Mouse (Mus musculus): ENCODE data around the gene Sez6l2. TPM values are rescaled to one million over a fixed set of nuclear protein-coding genes. Genes with fewer than 3 reads are reported as not detected.

Gene Sez6l2
- polyA plus RNA-seq, 1 experiment from 2014 or later = 13.8 TPM

DNA sequence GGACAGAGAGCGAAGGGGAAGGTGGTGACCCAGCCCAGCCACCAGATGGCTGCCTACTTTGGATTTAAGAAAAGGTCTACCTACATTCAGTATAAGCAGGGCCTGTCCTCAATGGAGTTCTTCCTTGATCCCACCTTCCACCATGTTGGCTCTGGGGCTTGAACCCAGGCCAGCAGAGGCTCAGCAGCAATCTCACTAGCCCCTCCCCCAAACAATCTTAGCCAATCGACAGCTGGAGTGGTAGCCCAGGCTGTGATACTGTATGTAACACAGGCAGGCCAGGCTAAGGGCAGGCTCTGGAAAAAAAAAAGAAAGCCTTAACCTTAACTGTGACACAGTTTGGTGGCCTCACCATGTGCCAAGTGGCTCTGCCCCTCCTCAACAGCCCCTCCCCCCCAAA is 61.4 kb downstream of the Sez6l2 start:
- ATAC-seq (ENCODE audit: low FRiP score, low read depth) = no peak
- peaks cover 32% of the 10 kb centered on the region for H3K4me1 ChIP-seq
- H3K27ac ChIP-seq (replicated peaks) = no peak overlapping the region
- H3K4me3 ChIP-seq = no peak overlapping the region
- H3K9ac ChIP-seq (replicated peaks) = no peak overlapping the region
- WGBS = 72% methylated on average over 2 of the region's 2 CpGs
- H3K36me3 ChIP-seq = peaks cover 43% of the 10 kb centered on the region
- H3K27me3 ChIP-seq = no peaks in the 10 kb centered on the region
- no peaks in the 10 kb centered on the region for H3K9me3 ChIP-seq
- no peak overlapping the region for H3K4me2 ChIP-seq (replicated peaks)

DNA sequence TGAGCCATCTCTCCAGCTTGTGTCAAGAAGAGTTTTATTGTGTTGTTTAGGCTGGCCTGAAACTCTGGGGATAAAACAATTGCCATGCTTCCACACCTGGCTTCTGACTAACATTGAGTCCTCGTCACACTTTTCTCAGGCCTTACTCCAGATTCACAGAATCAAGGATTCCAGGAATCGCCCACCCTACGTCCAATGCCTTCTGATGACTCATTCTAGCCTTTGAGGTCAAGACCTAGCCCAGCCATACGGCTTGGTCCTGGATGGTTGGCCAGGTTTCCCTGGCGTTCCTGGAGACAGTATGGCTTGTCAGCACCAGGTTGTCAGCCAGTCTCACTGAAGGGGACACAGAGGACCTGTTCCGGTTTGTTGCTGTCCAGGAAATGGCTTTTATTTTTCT is 62.0 kb downstream of the Sez6l2 start:
- Histone ChIP-seq H3K9ac (replicated peaks) (no peak overlapping the region), H3K36me3 (peaks cover 43% of the 10 kb centered on the region), H3K4me3 (no peak overlapping the region), H3K4me1 (peaks cover 32% of the 10 kb centered on the region), H3K9me3 (no peaks in the 10 kb centered on the region), H3K27me3 (no peaks in the 10 kb centered on the region), H3K4me2 (replicated peaks) (no peak overlapping the region), H3K27ac (replicated peaks) (no peak overlapping the region)
- WGBS = 92% methylated on average over 6 of the region's 6 CpGs
- ATAC-seq (ENCODE audit: low FRiP score, low read depth) = no peak

DNA sequence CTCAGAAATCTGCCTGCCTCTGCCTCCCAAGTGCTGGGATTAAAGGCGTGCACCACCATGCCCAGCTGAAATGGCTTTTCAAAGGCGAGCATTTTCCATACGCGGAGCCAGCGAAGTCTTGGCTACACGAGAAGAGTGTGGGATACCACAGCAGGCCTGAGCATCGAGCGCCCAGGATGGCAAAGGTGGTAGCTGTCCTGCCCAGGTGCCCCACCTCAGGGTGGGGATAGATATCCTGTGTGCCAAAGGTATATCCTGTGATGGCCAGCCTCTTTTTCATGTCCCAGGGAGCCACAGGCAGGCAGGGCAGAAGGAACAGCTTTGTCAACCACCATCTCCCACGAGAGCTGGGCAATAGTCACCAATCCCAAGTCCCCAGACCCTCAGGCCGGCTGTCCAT is 62.5 kb downstream of the Sez6l2 start:
- no peak overlapping the region for H3K4me3 ChIP-seq
- no peaks in the 10 kb centered on the region for H3K27me3 ChIP-seq
- H3K4me1 ChIP-seq = peaks cover 35% of the 10 kb centered on the region
- peaks cover 43% of the 10 kb centered on the region for H3K36me3 ChIP-seq
- 95% methylated on average over 10 of the region's 10 CpGs for WGBS
- H3K9me3 ChIP-seq = no peaks in the 10 kb centered on the region
- no peak for ATAC-seq (ENCODE audit: low FRiP score, low read depth)
- H3K27ac ChIP-seq (replicated peaks) = no peak overlapping the region
- no peak overlapping the region for H3K4me2 ChIP-seq (replicated peaks)
- no peak overlapping the region for H3K9ac ChIP-seq (replicated peaks)

DNA sequence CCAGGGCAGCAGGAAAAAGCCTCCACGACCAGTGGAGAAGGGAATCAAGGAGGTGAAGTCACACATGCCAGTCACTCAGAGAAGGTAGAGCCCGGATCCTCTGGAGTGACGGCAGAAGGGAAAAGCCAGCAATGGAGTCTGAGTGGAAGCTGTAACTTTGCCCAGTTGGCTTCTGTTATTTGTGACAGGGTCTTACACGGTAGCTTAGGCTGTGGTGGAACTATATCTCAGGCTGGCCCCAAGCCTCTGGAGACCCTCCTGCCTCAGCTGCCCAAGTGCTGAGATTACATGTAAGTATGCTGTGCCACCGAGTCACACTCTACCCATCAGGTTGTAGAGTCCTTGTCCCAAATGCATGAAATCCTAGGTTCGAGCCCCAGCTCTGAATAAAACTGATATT is 63.0 kb downstream of the Sez6l2 start:
- H3K36me3 ChIP-seq = peaks cover 43% of the 10 kb centered on the region
- H3K4me2 ChIP-seq (replicated peaks) = no peak overlapping the region
- no peaks in the 10 kb centered on the region for H3K9me3 ChIP-seq
- H3K4me1 ChIP-seq = peaks cover 39% of the 10 kb centered on the region
- H3K27me3 ChIP-seq = no peaks in the 10 kb centered on the region
- WGBS = 97% methylated on average over 6 of the region's 6 CpGs
- H3K4me3 ChIP-seq = no peak overlapping the region
- no peak for ATAC-seq (ENCODE audit: low FRiP score, low read depth)
- H3K9ac ChIP-seq (replicated peaks) = no peak overlapping the region
- no peak overlapping the region for H3K27ac ChIP-seq (replicated peaks)

DNA sequence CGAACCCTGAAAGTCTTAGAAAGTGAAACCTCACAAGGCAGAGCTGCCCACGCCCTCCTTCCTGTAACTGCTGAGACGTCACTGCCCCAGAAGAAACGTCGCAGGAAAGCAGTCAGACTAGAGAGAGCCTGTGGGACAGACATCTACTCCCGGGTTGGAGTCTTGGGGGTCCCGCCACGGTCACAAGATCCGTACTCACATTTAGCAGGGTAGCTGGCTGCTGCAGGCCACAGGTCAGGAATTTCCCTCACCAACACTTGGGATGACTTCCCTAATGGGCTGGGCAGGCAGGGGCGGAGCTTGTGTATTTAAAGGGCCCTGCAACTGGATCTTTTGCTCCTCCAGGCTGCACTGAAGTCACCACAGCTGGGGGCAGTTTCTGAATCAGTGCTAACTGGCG is 64.0 kb downstream of the Sez6l2 start, which contains the start of gene Mvp:
TSS of gene Mvp (minus strand) at position 302 of the 400 bp plus-strand sequence.
- no peak for ATAC-seq (ENCODE audit: low FRiP score, low read depth)
- H3K9ac ChIP-seq (replicated peaks) = peak within 1 kb of the TSS; percentile 92; the same call in 1 of the 2 replicates
- H3K27ac ChIP-seq (replicated peaks) = no peak within 1 kb of the TSS

DNA sequence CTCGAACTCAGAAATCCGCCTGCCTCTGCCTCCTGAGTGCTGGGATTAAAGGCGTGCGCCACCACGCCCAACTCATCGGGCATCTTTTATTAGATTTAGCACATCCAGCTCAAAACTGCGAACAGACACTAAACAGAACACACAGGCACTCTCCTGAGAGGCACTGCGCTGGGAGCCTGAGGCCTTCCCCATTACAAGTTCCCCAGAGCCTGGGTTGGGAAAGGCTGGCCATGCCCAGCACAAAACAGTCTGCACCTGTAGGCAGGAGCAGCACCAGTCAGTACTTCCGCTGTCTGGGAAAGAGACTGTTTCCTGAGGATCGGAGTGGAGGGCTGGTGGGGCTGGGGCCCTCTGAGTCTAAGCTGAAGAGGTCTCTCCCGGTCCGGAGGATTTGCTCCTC is 64.6 kb downstream of the Sez6l2 start:
- no peak for ATAC-seq (ENCODE audit: low FRiP score, low read depth)
- WGBS = 96% methylated on average over 12 of the region's 12 CpGs
- no peak overlapping the region for H3K27ac ChIP-seq (replicated peaks)
- H3K9me3 ChIP-seq = no peaks in the 10 kb centered on the region
- no peak overlapping the region for H3K9ac ChIP-seq (replicated peaks)
- peaks cover 43% of the 10 kb centered on the region for H3K36me3 ChIP-seq
- H3K4me2 ChIP-seq (replicated peaks) = peak overlapping the region; percentile 91; the same call in 1 of the 2 replicates
- H3K4me3 ChIP-seq = peak overlapping the region; percentile 74; the same call in 1 of the 2 replicates
- H3K4me1 ChIP-seq = peaks cover 51% of the 10 kb centered on the region
- H3K27me3 ChIP-seq = no peaks in the 10 kb centered on the region

More for the DNA sequence above, 64.0 kb downstream of the Sez6l2 start, which contains the start of gene Mvp:
- no peaks in the 10 kb centered on the region for H3K27me3 ChIP-seq
- peak within 1 kb of the TSS; percentile 74 for H3K4me3 ChIP-seq
- peaks cover 44% of the 10 kb centered on the region for H3K4me1 ChIP-seq
- peaks cover 43% of the 10 kb centered on the region for H3K36me3 ChIP-seq
- H3K9me3 ChIP-seq = no peaks in the 10 kb centered on the region
- 77% methylated on average over 11 of the region's 11 CpGs for WGBS
- peak within 1 kb of the TSS; percentile 91 for H3K4me2 ChIP-seq (replicated peaks)

DNA sequence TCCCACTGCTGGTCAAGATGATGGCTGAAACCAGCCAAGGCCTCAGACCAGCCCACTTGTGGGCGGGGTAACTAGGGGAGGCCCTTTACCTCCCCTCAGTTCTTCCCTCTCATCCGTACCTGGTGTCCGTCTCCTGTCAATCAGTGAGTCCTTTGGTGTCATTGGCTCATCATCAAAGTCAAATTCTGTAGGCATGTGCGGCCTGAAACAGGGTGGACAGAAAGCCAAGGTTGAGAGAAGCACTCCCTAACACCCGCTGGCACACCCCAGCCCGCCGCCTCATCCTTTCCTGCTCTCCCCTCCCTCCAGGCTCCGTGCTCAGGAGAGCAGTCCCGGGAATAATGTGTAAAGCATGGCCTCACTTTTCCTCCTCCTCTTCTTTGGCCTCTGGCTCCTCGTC is 65.7 kb downstream of the Sez6l2 start:
- Histone ChIP-seq H3K4me2 (replicated peaks) (peak overlapping the region; percentile 91), H3K4me3 (peak overlapping the region; percentile 74), H3K9ac (replicated peaks) (peak overlapping the region; percentile 92), H3K27me3 (no peaks in the 10 kb centered on the region), H3K4me1 (peaks cover 62% of the 10 kb centered on the region), H3K9me3 (no peaks in the 10 kb centered on the region), H3K27ac (replicated peaks) (peak overlapping the region; percentile 95), H3K36me3 (peaks cover 39% of the 10 kb centered on the region)
- ATAC-seq (ENCODE audit: low FRiP score, low read depth) = peak; percentile 27
- 2% methylated on average over 10 of the region's 10 CpGs for WGBS

DNA sequence TGATC is 65.9 kb downstream of the Sez6l2 start, which contains the start of gene Pagr1b:
TSS of gene Pagr1b (minus strand) at position 4 of the 5 bp plus-strand sequence.
- Histone ChIP-seq H3K9me3 (no peaks in the 10 kb centered on the region), H3K4me2 (replicated peaks) (peak within 1 kb of the TSS; percentile 91), H3K36me3 (peaks cover 39% of the 10 kb centered on the region), H3K27me3 (no peaks in the 10 kb centered on the region), H3K27ac (replicated peaks) (peak within 1 kb of the TSS; percentile 95), H3K4me1 (peaks cover 64% of the 10 kb centered on the region), H3K9ac (replicated peaks) (peak within 1 kb of the TSS; percentile 92), H3K4me3 (peak within 1 kb of the TSS; percentile 74)
- ATAC-seq (ENCODE audit: low FRiP score, low read depth) = no peak

DNA sequence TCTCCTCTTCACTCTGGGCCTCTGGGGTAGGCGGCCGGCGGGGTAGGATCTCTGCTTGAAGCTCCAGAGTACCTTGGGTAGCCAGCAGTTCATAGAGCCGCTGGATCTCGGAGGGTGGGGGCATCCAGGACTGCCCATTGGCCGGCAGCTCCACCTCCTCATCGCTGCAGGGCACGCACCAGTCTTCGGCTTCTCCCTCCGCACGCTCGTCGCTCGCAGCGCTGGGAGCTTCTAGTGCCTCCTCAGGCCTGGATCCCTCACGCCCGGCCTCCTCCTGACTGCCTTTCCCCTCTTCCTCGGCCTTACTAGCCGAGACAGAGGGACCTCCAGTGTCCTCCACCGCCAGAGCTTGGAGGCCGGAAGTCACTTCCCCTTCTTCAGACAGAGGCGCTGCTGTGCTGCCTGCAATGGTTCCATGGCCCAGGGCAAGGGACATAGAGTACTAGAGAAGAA is 66.1 kb downstream of the Sez6l2 start:
- WGBS = under 1% methylated on average over 20 of the region's 22 CpGs
- H3K27ac ChIP-seq (replicated peaks) = peak overlapping the region; percentile 95
- no peaks in the 10 kb centered on the region for H3K9me3 ChIP-seq
- peak overlapping the region; percentile 92 for H3K9ac ChIP-seq (replicated peaks)
- peaks cover 39% of the 10 kb centered on the region for H3K36me3 ChIP-seq
- peak overlapping the region; percentile 74 for H3K4me3 ChIP-seq
- H3K27me3 ChIP-seq = no peaks in the 10 kb centered on the region
- H3K4me1 ChIP-seq = peaks cover 66% of the 10 kb centered on the region
- peak; percentile 25 for ATAC-seq (ENCODE audit: low FRiP score, low read depth)
- peak overlapping the region; percentile 91 for H3K4me2 ChIP-seq (replicated peaks)

DNA sequence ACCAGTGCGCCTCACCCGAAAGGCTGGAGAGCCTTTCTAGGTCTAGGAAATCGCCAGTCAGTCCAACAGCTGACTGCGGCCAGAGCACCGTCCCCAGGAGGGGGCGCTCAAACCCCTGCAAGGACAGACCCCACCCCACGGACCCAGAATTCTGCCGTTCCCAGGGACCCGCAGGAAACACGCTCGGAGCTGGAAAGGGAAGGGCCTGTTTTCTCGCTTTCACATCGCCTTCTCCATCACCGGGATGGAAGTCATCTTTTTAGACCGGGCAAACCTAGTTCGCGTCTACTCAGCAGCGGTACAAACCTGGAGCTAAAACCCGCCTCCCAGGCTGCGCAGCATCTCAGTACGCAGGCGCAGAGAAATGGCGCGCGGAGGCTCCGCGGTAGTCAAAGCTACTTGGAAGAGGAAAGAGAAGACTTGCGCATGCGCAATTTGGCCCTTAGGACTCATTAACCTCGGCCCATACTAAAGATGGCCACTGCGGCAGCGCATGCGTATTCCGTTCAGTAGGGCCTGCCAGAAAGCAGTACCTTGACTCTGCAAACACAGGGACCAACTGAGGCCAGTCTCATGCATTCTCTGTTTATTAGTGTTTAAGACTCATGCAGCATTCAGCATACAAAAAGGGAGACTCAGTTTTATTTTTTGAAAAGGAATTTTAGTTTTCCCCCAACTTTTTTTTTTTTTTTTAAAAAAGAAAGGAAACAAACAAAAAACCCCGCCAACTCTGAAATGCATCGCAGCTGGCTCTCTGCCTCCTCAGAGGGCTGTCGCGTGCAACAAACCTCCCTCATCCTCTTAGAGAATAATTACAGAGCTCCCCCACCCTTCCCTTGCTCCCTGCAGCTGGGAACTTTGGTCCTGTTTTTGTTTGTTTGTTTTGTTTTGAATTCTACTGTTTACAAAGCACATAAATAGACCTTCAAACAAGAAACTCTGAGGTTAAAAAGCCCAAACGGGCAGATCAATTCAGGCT is 66.9 kb downstream of the Sez6l2 start, which contains the start of gene Pagr1a:
TSS of gene Pagr1a (minus strand) at position 382 of the 979 bp plus-strand sequence.
- Histone ChIP-seq H3K9me3 (no peaks in the 10 kb centered on the region), H3K4me3 (peak within 1 kb of the TSS; percentile 74), H3K4me2 (replicated peaks) (peak within 1 kb of the TSS; percentile 91), H3K4me1 (peaks cover 70% of the 10 kb centered on the region), H3K27me3 (no peaks in the 10 kb centered on the region), H3K9ac (replicated peaks) (peak within 1 kb of the TSS; percentile 92), H3K36me3 (peaks cover 35% of the 10 kb centered on the region), H3K27ac (replicated peaks) (peak within 1 kb of the TSS; percentile 95)
- peak; percentile 79 for ATAC-seq (ENCODE audit: low FRiP score, low read depth)
- 4% methylated on average over 39 of the region's 39 CpGs for WGBS

DNA sequence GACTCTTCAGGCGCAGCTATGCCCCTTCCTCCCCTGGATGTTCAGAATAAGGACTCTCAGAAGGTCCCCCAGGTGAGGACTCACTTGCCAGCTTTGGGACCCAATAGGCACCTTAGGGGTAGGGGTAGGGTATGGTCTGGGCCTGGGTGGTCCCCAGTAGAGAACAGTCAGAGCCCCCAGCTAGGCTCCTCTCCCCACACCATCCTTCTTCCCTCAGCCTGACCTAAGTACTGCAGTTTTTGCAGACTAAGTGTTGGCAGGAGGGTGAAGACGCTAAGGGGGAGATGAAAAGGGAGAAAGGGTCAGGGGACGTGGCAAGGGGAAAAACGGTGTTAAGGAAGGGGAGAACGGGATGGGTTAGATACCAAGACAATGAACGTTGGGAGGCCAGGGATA is 67.6 kb downstream of the Sez6l2 start:
- H3K9ac ChIP-seq (replicated peaks) = peak overlapping the region; percentile 44; the same call in 1 of the 2 replicates

DNA sequence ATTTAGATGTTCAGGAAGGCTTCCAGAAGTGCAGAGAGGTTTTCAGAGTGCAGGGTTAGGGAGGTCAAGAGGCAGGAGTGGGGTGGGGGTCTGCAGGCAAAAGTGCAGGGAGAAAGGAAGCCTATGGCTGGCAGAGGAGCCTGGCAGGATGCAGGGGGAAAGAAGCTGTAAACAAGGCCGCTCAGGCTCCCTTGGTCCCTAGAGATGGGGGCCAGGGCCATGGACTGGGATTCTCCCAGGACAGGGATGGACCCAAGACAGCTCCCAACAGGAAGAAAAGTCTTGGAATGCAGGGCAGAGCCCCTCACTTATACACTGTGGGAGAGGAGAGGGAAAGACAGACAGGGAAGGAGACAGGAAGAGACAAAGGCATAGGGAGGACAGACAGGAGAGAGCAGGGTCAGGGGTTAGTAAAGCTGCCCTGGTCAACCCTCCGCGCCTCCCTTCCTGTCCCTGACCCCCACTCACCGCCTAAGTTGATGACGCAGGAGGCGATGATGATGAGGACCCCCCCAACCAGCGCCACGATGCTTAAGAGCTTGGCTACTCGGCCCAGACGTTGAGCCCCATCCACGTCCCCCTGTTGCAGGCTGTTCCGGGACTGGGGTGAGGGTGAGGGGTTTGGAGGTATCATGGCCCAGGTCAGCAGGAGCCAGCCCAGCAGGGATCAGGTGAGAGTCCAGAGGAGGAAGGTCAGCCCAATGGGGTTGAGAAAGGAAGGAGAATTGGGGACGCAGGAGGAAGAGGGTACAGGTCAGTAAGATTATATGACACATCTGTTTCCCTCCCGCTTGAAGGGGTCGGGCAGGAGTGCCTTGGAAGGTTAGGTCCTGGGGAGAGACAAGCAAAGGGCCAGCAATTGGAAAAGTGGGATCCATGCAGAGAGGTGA is 68.3 kb downstream of the Sez6l2 start:
- Histone ChIP-seq H3K4me2 (replicated peaks) (no peak overlapping the region), H3K27ac (replicated peaks) (peak overlapping the region; percentile 61; the same call in 1 of the 2 replicates), H3K4me1 (peaks cover 84% of the 10 kb centered on the region), H3K4me3 (0 out of 2 replicates have a peak overlapping the region, but pooled peaks have one; percentile 2), H3K36me3 (peaks cover 36% of the 10 kb centered on the region), H3K9ac (replicated peaks) (peak overlapping the region; percentile 25), H3K27me3 (no peaks in the 10 kb centered on the region), H3K9me3 (no peaks in the 10 kb centered on the region)
- 84% methylated on average over 15 of the region's 15 CpGs for WGBS
- no peak for ATAC-seq (ENCODE audit: low FRiP score, low read depth)

More for the DNA sequence above, 67.6 kb downstream of the Sez6l2 start:
- Histone ChIP-seq H3K4me1 (peaks cover 76% of the 10 kb centered on the region), H3K27ac (replicated peaks) (peak overlapping the region; percentile 61), H3K4me3 (no peak overlapping the region), H3K27me3 (no peaks in the 10 kb centered on the region), H3K9me3 (no peaks in the 10 kb centered on the region), H3K4me2 (replicated peaks) (0 out of 2 replicates have a peak overlapping the region, but pooled peaks have one; percentile 5), H3K36me3 (peaks cover 36% of the 10 kb centered on the region)
- WGBS = 61% methylated on average over 6 of the region's 6 CpGs
- ATAC-seq (ENCODE audit: low FRiP score, low read depth) = no peak

Measured in midbrain, embryonic 12.5 days (tissue).